Mouse (Mus musculus): Measurements from ENCODE around the gene Fbxl18. TPM values are rescaled to one million over a fixed set of nuclear protein-coding genes. Genes with fewer than 3 reads are reported as not detected.
"Not testable (repeated sequence)": the region's sequence is repeated elsewhere in the genome, so short reads cannot be mapped to it uniquely, and the experiment has no call there.

The Fbxl18 gene
- polyA plus RNA-seq, 1 experiment from 2014 or later = 32.9 TPM

DNA sequence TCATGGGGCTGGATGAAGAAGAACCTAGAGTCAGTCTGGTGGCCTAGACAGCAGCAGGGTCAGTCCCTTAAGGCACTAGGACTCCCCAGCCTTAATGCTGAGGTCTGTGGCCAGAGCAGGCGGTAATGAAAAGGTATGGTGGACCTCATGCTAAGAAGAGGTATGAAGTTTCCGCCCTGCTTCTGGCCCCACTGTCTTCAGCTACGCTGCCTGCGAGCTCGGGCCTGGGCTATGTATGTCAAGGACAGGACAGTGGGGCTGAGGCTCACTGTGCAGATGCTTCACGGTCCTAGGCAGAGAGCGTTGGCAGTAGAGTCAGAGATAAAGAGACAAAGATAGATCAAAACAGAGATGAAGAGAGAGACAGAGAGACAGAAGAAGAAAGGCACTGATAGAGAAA is 46.3 kb downstream of the Fbxl18 start:
- H3K9ac ChIP-seq (ENCODE audit: low read depth, low read length) = no peak overlapping the region
- H3K4me3 ChIP-seq (ENCODE audit: low read length) = no peak overlapping the region
- no peaks in the 10 kb centered on the region for H3K36me3 ChIP-seq (ENCODE audit: control insufficient read depth, insufficient read depth, low read length)
- no peak overlapping the region for H3K27ac ChIP-seq (ENCODE audit: low read depth, low read length)
- no peak overlapping the region for H3K4me2 ChIP-seq (ENCODE audit: low read length)
- H3K9me3 ChIP-seq (ENCODE audit: control insufficient read depth, low read length) = no peaks in the 10 kb centered on the region
- WGBS = 93% methylated on average over 7 of the region's 7 CpGs
- H3K27me3 ChIP-seq (replicated peaks; ENCODE audit: control insufficient read depth, insufficient read depth, low read length) = no peaks in the 10 kb centered on the region
- ATAC-seq = no peak
- H3K4me1 ChIP-seq (ENCODE audit: control insufficient read depth, insufficient read depth, low read depth, low read length) = no peaks in the 10 kb centered on the region

DNA sequence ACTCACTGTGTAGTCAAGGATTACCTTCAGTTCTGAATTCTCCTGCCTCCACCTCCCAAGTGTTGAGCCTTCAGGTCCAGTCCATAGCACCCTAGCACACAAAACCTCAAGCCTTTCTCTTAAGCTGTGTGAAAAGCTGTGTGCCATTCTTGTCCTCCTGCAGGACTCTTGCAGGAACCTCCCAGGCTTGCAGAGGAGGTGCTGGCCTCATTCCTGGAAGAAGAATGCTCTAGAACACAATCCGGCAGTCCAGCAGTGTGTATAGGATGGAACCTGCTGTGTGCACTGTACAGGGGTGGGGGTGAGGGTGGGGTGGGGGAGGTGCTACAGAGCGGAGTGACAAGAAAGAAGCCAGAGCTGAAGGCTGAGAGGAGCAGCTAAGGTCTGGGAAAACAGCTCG is 47.1 kb downstream of the Fbxl18 start:
- H3K27ac ChIP-seq (ENCODE audit: low read depth, low read length) = no peak overlapping the region
- H3K9ac ChIP-seq (ENCODE audit: low read depth, low read length) = no peak overlapping the region
- no peaks in the 10 kb centered on the region for H3K36me3 ChIP-seq (ENCODE audit: control insufficient read depth, insufficient read depth, low read length)
- no peaks in the 10 kb centered on the region for H3K27me3 ChIP-seq (replicated peaks; ENCODE audit: control insufficient read depth, insufficient read depth, low read length)
- no peak overlapping the region for H3K4me3 ChIP-seq (ENCODE audit: low read length)
- no peaks in the 10 kb centered on the region for H3K9me3 ChIP-seq (ENCODE audit: control insufficient read depth, low read length)
- no peaks in the 10 kb centered on the region for H3K4me1 ChIP-seq (ENCODE audit: control insufficient read depth, insufficient read depth, low read depth, low read length)
- no peak overlapping the region for H3K4me2 ChIP-seq (ENCODE audit: low read length)
- WGBS = 74% methylated on average over 3 of the region's 3 CpGs
- ATAC-seq = no peak

DNA sequence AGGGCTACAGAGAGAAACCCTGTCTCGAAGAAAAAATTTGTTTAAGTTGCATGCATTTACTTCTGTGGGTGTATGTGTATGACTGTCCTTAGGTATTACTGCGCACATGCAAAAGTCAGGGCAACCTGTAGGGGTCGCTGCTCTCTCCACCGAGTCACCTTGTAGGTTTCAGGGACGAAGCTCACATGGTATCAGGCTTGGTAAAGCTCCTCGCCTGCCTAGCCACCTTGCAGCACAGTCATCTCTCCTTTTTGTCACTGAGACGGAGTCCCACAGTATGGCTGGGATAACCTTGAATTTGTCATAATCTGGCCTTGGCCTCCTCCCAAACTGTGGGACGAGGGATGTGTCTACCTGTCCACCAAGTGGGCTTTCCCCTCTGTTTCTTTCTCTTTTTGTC is 50.8 kb downstream of the Fbxl18 start:
- Histone ChIP-seq H3K9ac (ENCODE audit: low read depth, low read length) (no peak overlapping the region), H3K4me3 (ENCODE audit: low read length) (no peak overlapping the region), H3K27me3 (replicated peaks; ENCODE audit: control insufficient read depth, insufficient read depth, low read length) (no peaks in the 10 kb centered on the region), H3K27ac (ENCODE audit: low read depth, low read length) (no peak overlapping the region), H3K4me2 (ENCODE audit: low read length) (no peak overlapping the region), H3K4me1 (ENCODE audit: control insufficient read depth, insufficient read depth, low read depth, low read length) (no peaks in the 10 kb centered on the region), H3K36me3 (ENCODE audit: control insufficient read depth, insufficient read depth, low read length) (no peaks in the 10 kb centered on the region), H3K9me3 (ENCODE audit: control insufficient read depth, low read length) (no peaks in the 10 kb centered on the region)
- no peak for ATAC-seq
- WGBS = 60% methylated on average over 8 of the region's 8 CpGs

DNA sequence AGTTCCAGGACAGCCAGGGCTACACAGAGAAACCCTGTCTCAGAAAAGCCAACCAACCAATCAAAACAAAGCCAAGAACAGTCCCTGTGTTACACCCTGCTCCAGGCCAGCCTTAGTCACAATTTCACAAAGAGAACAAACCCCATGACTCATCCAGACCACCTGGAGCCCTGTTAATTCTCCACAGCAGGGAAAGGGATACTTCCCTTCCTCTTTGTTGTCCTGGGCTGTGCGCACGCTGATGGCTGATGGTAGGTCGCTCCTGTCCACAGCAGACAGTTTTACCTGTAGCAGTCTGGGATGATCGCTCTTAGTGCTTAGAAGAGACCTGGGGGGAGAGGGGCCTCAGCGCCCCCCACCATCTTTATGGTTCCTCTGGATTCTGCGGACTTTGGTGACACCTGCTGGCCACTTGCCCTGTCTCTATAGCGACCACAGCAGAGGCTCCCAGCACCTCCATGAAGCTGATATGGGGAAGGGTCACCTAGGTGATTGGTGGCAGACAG is 53.0 kb downstream of the Fbxl18 start:
- Histone ChIP-seq H3K9me3 (ENCODE audit: control insufficient read depth, low read length) (no peaks in the 10 kb centered on the region), H3K36me3 (ENCODE audit: control insufficient read depth, insufficient read depth, low read length) (no peaks in the 10 kb centered on the region), H3K27ac (ENCODE audit: low read depth, low read length) (no peak overlapping the region), H3K9ac (ENCODE audit: low read depth, low read length) (no peak overlapping the region), H3K27me3 (replicated peaks; ENCODE audit: control insufficient read depth, insufficient read depth, low read length) (no peaks in the 10 kb centered on the region), H3K4me3 (ENCODE audit: low read length) (no peak overlapping the region), H3K4me2 (ENCODE audit: low read length) (no peak overlapping the region), H3K4me1 (ENCODE audit: control insufficient read depth, insufficient read depth, low read depth, low read length) (no peaks in the 10 kb centered on the region)
- ATAC-seq = no peak; the same call in 1 of the 2 replicates
- 22% methylated on average over 7 of the region's 7 CpGs for WGBS

DNA sequence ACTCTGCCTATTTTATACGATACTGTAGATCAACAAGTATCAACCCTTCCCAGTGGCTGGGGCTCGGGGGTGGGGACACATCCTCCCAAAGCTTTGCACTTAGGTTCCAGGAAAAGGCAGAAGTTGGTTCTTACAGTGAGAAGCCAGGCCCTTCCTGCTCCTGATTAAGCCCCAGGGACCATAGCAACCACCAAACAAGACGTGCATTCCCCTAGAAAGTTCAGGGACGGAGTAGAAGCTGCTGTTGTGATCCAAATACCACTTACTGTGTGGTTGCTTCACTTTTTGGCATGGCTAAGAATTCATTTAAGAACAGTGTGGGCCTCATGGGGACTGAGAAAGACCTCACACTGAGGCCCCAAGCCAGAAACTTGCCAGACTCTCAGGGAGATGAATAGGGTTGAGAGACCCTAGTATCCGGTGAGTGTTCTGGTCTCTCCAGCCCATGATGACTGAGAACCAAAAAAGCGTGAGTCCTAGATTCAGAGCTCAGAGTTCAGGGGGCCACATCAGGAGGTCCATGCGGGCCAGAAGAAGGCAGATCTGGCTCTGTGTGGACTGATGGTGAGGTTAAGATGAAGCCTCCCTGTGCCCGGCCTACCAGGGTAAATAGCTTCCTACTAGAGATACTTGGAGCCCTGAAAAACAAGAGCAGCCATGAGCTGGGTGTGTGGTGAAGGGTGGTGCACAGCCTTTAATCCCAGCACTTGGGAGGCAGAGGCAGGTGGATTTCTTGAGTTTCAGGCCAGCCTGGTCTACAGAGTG is 53.7 kb downstream of the Fbxl18 start:
- H3K4me2 ChIP-seq (ENCODE audit: low read length) = no peak overlapping the region
- H3K36me3 ChIP-seq (ENCODE audit: control insufficient read depth, insufficient read depth, low read length) = no peaks in the 10 kb centered on the region
- H3K9ac ChIP-seq (ENCODE audit: low read depth, low read length) = no peak overlapping the region
- 66% methylated on average over 8 of the region's 8 CpGs for WGBS
- peak; percentile 56; the same call in 1 of the 2 replicates for ATAC-seq
- no peaks in the 10 kb centered on the region for H3K27me3 ChIP-seq (replicated peaks; ENCODE audit: control insufficient read depth, insufficient read depth, low read length)
- no peak overlapping the region for H3K4me3 ChIP-seq (ENCODE audit: low read length)
- H3K27ac ChIP-seq (ENCODE audit: low read depth, low read length) = peak overlapping the region; percentile 51; the same call in 1 of the 2 replicates
- no peaks in the 10 kb centered on the region for H3K9me3 ChIP-seq (ENCODE audit: control insufficient read depth, low read length)
- H3K4me1 ChIP-seq (ENCODE audit: control insufficient read depth, insufficient read depth, low read depth, low read length) = no peaks in the 10 kb centered on the region

DNA sequence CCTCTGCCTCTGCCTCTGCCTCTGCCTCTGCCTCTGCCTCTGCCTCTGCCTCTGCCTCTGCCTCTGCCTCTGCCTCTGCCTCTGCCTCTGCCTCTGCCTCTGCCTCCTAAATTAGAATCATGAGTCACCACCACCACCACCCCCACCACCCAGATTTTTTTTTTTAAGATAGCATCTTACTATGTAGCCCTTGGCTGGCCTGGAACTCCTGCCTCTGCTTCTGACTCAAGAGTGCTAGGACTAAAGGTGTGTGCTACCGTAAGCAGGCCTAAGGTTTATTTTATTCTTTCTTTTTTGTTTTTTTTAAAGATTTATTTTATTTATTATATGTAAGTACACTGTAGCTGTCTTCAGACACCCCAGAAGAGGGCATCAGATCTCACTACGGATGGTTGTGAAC is 57.8 kb downstream of the Fbxl18 start:
- H3K4me3 ChIP-seq (ENCODE audit: low read length); H3K4me1 ChIP-seq (ENCODE audit: control insufficient read depth, insufficient read depth, low read depth, low read length); H3K36me3 ChIP-seq (ENCODE audit: control insufficient read depth, insufficient read depth, low read length); H3K9ac ChIP-seq (ENCODE audit: low read depth, low read length); H3K9me3 ChIP-seq (ENCODE audit: control insufficient read depth, low read length); H3K27ac ChIP-seq (ENCODE audit: low read depth, low read length); ATAC-seq; H3K27me3 ChIP-seq (replicated peaks; ENCODE audit: control insufficient read depth, insufficient read depth, low read length); H3K4me2 ChIP-seq (ENCODE audit: low read length): not testable (repeated sequence)
- 98% methylated on average over 2 of the region's 2 CpGs for whole genome bisulfite sequencing

DNA sequence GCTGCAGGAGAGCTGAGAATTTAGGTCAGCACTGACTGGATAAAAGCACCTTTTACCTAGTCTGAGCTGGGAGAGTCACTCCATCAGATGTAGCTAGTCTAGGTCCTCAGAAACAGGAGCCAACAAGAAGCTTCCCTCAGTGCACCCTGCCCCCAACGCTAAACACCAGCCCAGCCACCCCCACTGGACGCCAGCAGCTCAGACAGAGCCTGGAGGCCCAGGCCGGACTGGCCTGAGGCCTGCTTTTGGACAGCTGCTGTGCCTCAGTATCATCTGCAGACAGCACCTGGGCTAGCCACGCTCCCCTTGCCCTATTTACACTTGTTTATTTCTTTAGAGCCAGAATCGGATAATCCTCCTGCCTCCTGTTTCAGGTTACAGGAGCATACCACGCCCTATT is 58.3 kb downstream of the Fbxl18 start:
- no peak overlapping the region for H3K9ac ChIP-seq (ENCODE audit: low read depth, low read length)
- 80% methylated on average over 6 of the region's 6 CpGs for WGBS
- H3K4me2 ChIP-seq (ENCODE audit: low read length) = no peak overlapping the region
- H3K36me3 ChIP-seq (ENCODE audit: control insufficient read depth, insufficient read depth, low read length) = no peaks in the 10 kb centered on the region
- no peaks in the 10 kb centered on the region for H3K27me3 ChIP-seq (replicated peaks; ENCODE audit: control insufficient read depth, insufficient read depth, low read length)
- no peak for ATAC-seq
- H3K4me3 ChIP-seq (ENCODE audit: low read length) = no peak overlapping the region
- H3K9me3 ChIP-seq (ENCODE audit: control insufficient read depth, low read length) = no peaks in the 10 kb centered on the region
- H3K4me1 ChIP-seq (ENCODE audit: control insufficient read depth, insufficient read depth, low read depth, low read length) = no peaks in the 10 kb centered on the region
- no peak overlapping the region for H3K27ac ChIP-seq (ENCODE audit: low read depth, low read length)

DNA sequence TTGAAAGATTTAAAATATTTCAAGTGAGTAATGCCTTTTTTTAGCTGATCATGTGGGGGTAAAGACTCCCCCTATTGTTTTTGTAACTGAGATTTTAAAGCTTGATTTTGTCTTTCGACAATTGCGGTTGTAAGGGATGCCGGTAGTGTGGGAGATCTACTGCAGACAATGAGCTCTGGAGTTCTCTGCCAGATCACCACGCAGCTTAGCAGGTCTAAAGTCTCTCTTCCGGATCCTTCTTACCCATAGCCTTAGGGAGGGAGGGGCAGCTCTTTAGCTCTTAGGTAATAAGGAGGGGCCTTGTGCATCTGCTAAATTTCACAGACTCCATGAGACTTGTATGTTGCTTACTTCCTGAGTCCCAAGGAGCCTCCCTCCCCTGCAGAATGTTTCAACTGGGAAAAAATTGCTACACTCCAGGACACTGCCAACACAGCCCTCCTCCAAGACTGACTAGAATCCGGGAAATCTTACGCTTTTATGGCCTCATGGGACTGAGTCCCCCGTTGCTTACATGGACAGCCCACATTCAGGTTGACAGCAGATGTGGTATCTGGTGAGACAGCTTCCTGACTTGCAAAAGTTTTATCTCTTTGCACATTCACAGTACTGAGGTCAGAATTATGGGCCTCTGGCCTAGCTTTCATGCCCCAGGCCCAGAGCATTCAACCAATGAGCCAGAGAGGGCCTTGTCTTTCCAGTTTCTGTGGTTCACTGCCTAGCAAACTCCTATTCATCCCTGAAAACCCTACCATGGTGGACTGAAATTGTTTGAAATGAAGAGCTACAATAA is 61.4 kb downstream of the Fbxl18 start:
- no peaks in the 10 kb centered on the region for H3K9me3 ChIP-seq (ENCODE audit: control insufficient read depth, low read length)
- WGBS = 80% methylated on average over 8 of the region's 8 CpGs
- H3K4me2 ChIP-seq (ENCODE audit: low read length) = no peak overlapping the region
- ATAC-seq = no peak
- no peaks in the 10 kb centered on the region for H3K4me1 ChIP-seq (ENCODE audit: control insufficient read depth, insufficient read depth, low read depth, low read length)
- no peak overlapping the region for H3K27ac ChIP-seq (ENCODE audit: low read depth, low read length)
- no peaks in the 10 kb centered on the region for H3K36me3 ChIP-seq (ENCODE audit: control insufficient read depth, insufficient read depth, low read length)
- no peak overlapping the region for H3K9ac ChIP-seq (ENCODE audit: low read depth, low read length)
- no peak overlapping the region for H3K4me3 ChIP-seq (ENCODE audit: low read length)
- H3K27me3 ChIP-seq (replicated peaks; ENCODE audit: control insufficient read depth, insufficient read depth, low read length) = no peaks in the 10 kb centered on the region

DNA sequence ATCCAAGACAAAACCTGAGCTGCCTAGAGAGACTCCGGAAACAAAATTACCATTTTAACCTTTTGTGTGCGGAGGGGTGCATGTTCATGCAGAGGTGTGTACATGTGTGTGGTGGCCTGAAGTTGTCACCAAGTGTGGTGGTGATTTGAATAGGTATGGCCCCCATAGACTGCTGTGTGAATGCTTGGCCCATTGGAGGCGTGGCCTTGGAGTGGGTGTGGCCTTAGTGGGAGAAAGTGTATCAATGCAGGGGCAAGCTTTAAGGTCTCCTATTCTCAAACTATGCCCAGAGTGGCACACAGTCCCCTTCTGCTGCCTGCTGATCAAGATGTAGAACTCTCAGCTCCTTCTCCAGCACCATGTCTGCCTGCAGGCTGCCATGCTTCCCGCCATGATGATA is 69.1 kb downstream of the Fbxl18 start:
- Histone ChIP-seq H3K4me2 (ENCODE audit: low read length) (no peak overlapping the region), H3K4me1 (ENCODE audit: control insufficient read depth, insufficient read depth, low read depth, low read length) (peaks cover 33% of the 10 kb centered on the region), H3K9me3 (ENCODE audit: control insufficient read depth, low read length) (no peaks in the 10 kb centered on the region), H3K9ac (ENCODE audit: low read depth, low read length) (no peak overlapping the region), H3K27ac (ENCODE audit: low read depth, low read length) (no peak overlapping the region), H3K27me3 (replicated peaks; ENCODE audit: control insufficient read depth, insufficient read depth, low read length) (no peaks in the 10 kb centered on the region), H3K36me3 (ENCODE audit: control insufficient read depth, insufficient read depth, low read length) (no peaks in the 10 kb centered on the region), H3K4me3 (ENCODE audit: low read length) (no peak overlapping the region)
- 88% methylated on average over 4 of the region's 4 CpGs for WGBS
- no peak for ATAC-seq
